Mouse (Mus musculus): ENCODE results near the gene Gm42791.

The Gm42791 gene

DNA sequence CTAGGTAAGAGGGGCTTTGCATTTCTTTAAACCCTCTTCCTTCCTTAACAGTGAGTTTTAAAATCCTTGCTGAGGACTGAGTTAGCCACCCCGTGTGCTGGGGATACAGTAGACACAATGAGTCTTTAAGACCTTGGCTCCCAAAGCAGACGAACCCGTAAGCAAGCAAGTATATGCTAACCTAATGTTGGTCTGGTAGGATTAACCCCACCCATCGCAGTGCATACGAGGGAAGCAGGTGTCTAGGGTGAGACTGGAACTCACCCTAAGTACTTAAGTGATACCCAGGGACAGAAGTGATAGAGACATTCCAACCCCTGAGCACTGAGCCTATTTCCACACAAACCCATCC lies 12.3 kb upstream of the Gm42791 start:
- no peak for DNase-seq (ENCODE audit: low spot score in 2 of 2)

DNA sequence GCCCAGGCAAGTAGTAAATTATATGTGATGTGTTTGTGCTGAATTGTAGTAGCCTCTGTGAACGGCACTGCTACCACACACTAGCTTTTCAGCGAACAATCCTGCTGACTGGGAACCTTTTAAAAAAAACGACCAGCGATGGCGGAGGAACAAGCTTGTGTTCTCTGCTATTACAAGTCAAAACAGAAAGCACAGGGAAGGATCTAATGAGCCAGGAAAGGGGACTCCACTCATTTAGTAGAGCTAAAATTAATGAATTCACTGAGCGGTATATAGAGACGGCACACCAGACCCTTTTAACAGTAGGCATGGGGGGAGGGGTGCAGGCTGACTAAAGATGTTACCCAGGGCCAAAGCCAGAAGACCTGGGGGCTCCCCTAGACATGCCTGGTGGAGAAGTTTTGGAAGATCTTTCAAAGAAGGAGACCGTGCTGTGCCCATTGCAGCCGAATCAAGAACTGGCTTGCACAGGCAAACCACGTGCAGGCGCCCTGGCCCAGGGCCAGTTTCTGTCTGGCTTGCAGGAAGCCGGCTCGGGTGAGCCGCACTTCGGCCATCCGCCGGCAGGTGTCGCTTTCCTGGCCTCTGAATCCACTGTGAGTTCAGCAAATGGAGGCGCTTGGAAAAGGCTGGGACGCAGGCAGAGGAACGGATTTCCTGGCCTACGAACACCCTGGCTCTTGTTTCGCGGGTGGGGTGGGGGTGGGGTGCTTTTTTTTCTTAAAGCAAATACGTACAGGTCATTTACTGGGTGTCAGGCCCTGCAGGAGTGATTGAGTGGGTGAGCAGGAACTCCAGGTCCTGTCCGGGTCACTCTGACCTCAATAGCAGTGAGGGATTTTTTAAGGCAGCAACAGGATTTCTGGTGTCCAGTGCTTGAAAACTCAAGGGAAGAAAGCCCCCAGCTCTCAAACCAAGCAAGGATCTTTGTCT lies 11.7 kb upstream of the Gm42791 start:
- peak; percentile 96 to 99 for DNase-seq (ENCODE audit: low spot score in 2 of 2)

DNA sequence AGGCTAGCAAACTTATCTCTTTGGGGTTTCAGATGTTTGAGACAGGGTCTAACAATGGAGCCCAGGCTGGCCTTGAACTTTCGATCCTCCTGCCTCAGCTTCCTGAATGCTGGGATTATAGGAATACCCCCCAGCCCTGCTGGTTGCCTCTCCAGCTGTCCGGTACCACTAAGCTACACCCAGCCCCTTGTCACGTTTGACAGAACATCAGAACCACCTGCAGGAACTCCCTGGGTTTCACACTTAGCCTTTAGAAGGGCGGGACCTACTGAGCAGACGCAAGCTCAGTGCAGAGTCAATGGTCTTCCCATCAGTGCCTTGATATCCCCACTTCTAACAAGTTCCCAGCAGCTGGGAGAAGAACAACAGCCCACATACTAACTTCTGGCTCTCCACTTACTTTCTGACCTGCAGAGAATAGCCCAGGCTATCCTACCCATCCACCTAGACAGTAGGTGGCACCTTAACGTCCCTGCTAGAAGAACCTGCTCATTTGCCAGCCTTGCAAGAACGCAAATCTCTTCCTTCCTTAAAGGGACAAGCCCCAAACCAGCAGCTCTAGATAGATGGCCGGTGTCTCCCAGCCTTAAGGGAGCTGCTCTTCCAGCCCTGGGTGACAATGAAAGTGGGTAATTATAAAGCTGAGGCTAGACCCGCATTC lies 10.9 kb upstream of the Gm42791 start:
- peak in 1 of 2 experiments; percentile 13 for DNase-seq (ENCODE audit: low spot score in 2 of 2)

DNA sequence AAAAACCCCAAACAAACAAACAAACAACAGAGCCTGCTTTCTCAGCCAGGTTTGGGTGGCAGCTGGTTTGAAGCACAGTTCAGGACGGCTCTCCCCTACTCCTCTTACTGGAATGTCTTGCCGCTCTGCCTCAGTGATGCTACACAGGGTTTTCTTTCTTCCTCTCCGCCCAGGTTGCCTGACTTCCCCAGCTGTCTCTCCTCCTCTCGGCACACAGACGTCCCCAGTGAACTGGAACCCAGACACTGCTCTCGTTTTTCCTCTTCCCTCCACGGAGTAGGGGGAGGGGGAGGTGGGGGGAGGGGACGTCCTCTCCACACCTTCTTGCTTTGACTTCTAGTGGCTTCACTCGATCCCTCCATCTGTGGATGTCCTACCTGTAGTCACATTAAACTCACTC lies 10.1 kb upstream of the Gm42791 start:
- no peak for DNase-seq (ENCODE audit: low spot score in 2 of 2)

DNA sequence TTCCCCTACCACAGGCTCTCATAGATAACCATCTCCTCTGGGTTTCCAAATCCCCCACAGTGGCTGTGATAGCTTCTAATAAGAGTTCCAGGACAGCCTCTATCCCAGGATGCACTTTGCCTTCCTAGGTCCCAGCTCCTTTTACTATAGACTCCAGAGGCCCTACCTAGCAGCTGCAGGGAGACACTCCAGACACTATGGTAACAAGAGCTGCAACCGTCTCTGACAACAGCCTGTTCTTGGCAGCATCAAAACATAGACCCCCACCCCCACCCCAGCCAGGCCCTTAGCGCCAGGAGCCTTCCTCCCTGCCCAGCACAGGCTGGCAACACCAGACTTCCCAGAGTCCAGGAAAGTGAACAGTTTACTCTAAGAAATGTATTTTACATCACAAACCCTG lies 8.2 kb upstream of the Gm42791 start:
- no peak for DNase-seq (ENCODE audit: low spot score in 2 of 2)

DNA sequence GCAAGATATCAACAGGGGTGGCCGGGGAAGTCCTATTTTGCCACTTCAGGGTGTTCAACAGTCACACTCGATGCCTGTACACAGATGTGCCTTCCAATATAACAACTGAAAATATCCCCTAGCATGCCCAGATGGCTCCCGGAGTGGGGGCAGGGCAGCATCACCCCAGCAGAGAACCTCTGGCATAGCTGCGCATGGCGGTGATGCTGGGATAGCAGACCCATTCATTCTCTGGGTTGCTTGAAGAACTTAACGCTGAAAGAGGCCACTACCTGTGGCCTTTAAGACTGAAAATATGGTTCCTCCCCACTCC lies 7.8 kb upstream of the Gm42791 start:
- no peak for DNase-seq (ENCODE audit: low spot score in 2 of 2)

DNA sequence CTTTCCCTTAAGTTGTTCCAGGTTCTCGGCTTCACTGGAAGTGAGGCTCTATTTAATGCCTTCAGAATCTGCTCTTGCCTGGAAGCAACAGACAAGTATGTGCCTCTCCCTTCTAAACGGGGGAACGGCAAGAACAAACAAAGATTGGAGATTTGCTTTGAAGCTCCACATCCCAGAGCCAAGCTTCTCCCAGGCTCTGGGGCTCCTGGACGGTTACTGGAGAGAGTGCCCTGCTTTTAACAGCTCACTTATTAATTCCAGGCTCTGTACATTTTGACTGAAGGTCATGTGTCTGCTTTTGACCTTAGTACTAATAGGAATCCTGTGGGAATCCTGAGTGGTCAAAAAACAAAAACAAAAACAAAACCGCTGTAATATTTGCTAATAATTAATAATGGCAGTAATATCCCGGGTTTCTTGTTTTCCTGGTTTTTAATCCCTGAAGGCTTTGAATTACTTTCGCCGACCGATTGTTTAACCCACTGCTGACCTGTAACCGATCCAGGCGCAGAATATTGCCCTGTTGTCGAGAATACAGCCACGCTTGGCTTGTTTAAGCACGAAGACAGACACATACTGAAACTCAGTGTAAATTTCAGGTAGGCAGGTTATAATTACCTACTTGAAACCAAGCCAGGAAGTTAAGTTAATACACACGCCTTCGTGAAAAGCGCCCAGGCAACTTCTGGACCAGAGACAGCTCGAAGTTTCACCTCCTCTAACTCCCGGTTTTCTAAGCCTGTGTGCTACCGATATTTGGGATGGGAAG lies 7.3 kb upstream of the Gm42791 start:
- no peak for DNase-seq (ENCODE audit: low spot score in 2 of 2)

DNA sequence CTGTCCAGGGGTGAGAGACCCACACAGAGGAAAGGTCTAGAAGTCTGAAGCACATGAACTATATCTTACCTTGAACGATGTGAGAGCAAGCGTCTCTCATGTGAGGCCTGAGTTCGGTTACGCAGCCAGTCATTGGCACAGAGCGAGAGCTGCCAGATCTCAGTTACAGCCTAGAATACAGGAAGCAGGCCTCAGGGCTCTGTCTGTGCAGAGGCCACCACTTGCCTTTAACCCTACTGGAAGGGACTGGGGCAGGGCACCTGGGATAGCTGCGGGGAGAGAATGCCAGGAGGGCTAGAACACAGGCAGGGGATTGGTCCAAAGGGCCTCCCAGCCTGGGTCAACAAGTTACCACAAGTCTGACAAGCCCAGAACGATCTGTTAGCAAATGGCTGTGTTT lies 4.9 kb upstream of the Gm42791 start:
- DNase-seq (ENCODE audit: low spot score in 2 of 2): no peak

DNA sequence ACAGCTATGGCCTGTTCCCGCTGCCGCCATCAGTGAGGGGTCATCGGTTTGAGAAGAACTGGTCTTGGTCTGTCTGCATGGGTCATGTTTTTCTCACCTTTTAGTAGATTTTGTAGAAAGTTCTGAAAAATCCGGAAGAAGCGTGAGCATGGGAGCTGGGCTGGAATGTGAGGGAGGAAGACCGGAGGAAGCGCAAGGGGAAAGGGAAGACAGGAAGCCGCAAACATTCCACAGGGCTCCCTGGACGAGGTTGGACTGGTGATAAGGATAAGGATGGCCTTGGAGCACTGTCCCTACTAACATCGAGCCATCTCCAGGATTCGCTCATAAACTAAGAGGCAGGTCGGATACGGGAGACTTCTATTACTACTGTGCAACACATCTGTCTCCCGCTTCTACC lies 3.6 kb upstream of the Gm42791 start:
- no peak for DNase-seq (ENCODE audit: low spot score in 2 of 2)

DNA sequence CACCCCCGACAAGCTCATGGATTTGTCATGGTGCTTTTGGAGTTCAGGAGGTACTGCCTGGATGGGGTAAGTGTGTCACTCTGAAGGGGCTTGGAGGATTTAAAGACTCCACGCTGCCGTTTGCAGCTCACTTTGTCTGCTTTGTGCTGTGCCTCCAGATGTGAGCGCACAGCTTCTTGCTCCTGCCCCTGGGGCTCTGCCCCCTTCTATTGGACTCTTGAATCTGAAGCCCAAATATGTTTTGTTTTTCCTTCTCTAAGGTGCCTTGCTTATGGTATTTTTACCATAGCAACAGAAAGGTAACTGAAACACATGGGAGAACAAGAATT lies 1.7 kb upstream of the Gm42791 start:
- no peak for DNase-seq (ENCODE audit: low spot score in 2 of 2)

DNA sequence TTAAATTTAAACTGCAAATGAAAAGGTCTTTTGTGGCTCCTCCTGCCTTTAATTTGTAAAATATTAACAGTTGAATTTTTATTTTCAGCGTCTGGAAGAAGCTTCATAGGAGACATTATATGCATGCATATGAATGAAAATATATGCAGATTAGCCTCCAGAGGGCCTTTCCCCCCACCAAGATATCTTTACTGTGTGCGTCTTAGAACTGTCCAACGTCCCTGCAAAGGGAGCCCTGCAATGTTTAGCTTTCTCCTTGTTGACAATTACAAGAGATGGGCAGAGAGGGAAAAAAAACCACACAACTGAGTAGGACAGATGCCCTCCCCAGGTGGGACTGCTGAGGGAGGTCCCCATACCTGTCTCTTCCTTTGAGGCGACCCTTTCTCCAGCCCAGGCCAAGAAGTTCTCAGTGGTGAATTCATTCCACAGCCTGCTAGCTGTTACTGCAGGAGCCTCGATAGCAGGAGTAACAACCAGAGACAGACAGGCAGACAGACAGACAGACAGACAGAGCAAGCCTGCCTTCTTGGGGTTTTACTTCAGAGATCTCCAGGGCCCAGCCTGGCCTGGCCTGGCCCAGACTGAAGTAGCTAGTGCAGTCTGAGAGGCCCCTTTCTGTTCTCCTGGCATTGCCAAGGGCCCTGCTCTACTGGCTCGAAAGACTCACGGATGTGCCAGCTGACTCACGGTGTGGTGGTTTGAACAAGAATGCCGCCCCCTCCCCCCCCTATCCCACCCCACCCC lies 1.2 kb upstream of the Gm42791 start:
- DNase-seq (ENCODE audit: low spot score in 2 of 2): no peak

DNA sequence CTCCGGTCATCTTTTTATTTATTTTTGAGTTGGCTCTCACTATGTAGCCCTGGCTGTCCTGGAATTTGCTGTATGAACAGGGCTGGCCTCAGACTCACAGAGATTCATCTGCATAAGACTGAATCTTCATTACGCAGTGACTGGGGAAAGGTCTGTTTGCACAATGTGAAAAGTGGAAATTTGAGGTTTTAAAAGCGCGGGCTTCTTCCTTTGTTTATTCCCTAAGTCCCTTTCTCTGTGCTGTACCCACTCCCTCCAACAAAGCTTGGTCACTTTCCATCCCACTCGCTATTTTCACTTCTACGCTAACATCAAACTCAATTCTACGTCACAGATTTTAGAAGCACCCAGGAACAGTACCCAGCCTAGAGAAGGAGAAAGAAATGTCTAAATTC lies 639 bp downstream of the Gm42791 start:
- DNase-seq (ENCODE audit: low spot score in 2 of 2): no peak

DNA sequence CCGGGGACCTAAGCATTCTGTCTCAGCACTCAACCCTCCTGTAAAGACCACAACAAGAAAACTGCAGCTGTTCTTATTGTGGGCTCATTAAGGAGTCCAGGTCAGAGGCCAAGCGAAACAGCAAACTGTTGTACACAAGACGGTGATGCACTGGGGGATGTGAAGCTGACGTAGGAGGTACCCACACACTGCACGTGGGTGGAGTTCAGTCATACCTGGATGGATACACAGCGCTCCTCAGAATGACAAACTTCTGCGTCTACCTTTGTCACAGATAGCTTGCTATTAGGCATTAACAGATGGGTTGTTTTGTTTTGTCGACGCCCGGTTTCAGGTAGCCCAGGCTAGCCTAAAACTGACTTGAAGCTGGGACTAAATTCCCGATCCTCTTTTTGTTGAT lies 2.3 kb downstream of the Gm42791 start:
- no peak for DNase-seq (ENCODE audit: low spot score in 2 of 2)

DNA sequence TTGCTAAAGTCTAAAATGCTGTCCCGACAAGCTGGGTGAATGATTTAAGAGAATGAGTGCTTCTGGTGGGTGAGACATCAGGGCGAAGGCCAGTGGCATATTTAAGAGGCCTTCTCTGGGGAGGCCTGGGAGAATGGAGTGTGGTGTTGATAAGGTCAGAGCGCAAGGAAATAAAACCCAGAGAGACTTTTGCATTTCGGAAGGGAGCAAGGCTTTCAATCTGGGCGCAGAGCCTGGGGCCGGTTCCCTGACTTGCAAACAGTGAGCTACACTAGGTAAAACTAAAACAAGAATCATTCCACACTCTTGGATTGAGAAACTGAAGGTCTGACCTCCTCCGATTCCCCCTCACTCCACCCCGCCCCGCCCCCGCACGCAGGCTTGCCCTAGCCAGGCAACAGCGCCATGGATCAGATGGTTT lies 4.0 kb downstream of the Gm42791 start:
- no peak for DNase-seq (ENCODE audit: low spot score in 2 of 2)

DNA sequence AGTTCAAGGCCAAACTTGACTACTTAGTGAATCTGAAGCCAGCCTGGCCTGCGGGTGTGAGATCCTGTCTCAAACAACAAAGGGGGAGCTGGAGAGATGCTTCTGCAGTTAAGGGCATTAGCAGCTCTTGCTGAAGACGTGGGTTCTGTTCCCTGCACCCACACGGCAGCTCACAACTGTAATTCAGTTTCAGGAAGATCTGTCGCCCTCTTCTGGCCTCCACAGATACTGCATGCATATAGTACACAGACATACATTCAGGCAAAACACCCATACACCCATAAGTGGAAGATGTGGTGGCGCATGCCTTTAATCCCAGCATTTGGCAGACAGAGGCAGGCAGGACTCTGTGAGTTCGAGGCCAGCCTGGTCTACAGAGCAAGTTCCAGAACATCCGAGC lies 5.5 kb downstream of the Gm42791 start:
- no peak for DNase-seq (ENCODE audit: low spot score in 2 of 2)

DNA sequence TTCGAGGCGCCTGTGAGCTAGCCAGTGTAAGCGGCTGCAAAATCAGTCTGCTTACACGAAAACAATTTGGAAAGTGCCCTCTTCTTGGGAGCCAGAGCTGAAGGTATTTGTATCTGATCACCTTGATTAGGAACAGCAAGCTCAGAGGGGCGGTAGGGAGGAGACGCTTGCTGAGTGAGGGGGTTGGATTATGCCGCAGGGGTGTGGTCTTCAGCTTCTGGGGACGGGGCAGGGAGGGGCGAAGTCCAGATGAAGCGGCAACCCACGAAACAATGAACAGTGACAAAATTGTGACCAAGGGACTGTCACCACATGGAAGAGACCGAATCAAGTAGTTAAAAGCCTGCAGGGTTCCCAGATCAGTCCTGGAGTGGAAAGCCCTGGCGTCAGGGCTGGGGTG lies 10.0 kb downstream of the Gm42791 start:
- DNase-seq (ENCODE audit: low spot score in 2 of 2): no peak

DNA sequence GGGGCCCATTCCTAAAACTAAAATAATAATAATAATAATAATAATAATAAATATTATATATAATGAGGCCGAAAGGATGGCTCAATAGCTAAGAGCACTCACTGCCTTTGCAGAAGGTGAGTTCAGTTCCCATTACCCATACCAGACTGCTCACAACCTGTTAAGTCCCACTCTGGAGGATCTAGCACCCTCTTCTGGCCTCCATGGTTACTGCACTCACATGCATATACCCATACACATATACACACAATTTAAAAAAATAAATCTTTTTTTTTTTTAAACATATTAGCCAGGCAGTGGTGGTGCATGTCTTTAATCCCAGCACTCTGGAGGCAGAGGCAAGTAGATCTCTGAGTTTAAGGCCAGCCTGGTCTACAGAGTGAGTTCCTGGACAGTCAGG lies 11.3 kb downstream of the Gm42791 start:
- no peak for DNase-seq (ENCODE audit: low spot score in 2 of 2)

DNA sequence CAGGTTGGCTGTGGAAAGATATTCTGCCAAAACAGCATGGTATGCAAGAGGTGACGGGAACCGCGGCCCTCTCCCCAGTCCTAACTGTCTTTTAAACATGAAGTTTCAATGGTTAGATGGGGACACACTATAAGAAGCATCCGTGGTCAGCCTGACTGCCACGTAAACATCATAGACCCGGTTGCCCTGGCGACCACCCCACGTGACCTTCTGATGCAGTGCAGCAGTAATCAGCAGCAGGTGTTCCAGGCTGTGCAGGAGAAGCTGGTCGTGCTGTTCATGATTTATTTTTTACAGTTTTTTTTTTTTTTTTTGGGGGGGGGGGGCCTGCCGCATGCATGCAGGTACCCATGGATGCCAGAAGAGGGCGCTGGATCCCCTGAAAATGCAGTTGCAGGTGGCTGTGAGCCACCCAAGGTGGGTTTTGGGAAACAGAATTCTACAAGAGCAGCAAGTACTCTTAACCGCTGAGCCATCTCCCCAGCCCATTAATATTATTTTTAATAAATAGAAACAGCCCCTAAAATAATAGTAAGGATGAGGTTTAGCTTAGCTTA lies 11.8 kb downstream of the Gm42791 start:
- no peak for DNase-seq (ENCODE audit: low spot score in 2 of 2)

DNA sequence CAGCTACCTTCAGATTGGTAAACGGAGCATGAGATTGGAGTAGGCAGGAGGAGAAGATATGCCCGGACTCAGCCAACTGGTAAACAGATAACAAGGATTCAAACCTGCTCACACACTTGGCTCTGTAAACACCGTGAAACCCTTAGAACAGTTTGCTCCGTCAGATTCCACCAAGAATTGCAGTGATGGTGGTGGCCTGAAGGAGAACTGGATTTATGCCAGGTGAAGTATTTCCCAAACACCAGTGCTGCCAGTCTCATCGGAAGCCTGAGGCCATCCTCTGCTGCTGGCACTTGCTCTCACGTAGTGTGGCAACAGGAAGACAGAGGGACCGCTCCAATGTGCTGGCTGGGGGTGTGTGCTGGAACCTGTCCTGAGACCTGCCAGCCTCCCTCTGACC lies 12.6 kb downstream of the Gm42791 start:
- no peak for DNase-seq (ENCODE audit: low spot score in 2 of 2)

DNA sequence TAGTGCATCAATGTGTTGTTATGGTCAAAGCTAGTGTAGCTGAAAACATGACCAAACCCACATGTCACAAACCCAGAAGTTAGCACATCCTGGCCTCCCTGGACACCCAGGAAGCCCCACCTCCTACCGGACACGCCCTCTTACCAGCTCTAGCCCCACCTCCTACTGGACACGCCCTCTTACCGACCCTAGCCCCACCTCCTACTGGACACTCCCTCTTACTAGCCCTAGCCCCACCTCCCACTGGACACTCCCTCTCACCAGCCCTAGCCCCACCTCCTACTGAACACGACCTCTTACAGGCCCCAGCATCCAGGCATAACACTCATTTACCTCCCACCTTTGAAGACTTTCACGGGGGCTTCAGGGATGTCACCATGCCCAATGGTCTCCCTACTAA lies 14.3 kb downstream of the Gm42791 start:
- no peak for DNase-seq (ENCODE audit: low spot score in 2 of 2)

DNA sequence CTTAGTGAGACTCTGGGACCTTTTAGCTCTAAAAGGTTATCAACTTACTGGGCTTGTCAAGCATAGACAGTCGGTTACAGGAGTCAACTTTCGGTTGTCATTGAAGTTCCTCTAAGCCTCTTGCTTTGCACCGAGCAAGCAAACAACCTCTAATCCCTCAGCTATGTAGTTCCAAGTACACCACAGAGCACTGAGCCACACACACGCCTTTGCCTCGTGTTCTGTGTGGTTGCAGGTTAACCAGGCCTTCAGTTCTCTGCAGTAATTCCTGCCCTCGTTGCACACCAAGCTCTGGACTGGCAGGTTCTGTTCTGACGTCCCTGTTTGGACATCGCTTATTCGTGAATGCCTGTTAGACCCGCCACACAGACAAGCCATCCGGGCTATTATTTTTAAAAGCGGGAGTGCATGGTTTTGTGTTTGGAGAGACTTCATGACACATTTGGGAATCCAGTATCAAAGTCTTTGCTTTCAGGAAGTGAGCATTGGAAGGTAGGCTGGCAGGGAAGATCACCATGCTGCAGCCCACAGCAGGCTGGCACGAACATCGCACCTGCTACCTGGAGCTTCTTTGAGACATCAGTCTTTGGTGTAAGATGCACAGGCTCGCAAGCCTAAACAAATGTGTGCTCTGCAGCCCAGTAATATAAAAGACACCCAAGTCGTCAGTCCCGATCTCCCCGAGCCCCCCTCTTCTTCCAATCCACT lies 16.3 kb downstream of the Gm42791 start:
- no peak for DNase-seq (ENCODE audit: low spot score in 2 of 2)
